Mouse (Mus musculus): ENCODE data around the gene Tnks2. TPM values are rescaled to one million over a fixed set of nuclear protein-coding genes. Genes with fewer than 3 reads are reported as not detected.
A peak's percentile ranks its signal among the peaks of the same experiment; 100 is the strongest.

Gene Tnks2
- polyA plus RNA-seq (2015; fragmentation: Nextera tagmentation; extraction: Ambion mirVana), result 16.2 and 16.7 TPM in 2 replicates

DNA sequence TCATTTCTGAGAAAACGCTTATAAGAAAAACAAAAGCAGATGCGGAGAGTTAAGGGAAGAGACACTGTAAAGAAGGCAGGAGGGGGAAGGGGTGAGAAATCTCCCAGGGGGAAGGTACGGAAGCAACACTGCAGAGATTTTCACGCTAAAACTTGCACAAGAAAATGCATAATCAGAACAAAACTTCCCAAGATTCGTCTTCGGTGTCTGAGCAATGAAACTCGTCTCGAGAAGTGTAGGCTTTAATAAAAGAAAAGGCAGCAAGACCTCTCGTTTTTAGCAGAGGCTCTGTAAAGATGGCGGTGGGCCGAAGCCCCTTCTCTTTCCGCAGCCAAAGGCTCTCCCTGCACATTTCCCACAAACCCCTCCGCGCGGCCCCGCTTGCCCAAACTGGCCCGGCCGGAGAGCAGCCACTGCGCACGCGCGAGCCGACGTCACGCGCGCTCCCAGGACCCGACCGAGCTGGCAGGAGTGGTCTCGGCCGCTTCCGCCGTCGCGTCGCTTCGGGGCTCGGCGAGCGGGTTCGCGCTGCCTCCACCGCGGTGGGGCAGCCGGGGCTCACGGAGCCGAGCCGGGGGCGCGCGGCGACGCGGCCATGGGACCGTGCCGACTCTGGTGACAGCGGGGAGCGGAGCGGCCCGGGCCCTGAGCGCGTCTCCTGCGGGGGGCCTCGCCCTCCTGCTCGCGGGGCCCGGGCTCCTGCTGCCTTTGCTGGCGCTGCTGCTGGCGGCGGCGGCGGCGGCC lies at the start of gene Tnks2:
Tnks2 (plus strand) TSS at position 445 of the 744 bp plus-strand sequence.
- Histone ChIP-seq H3K4me1 (ENCODE audit: control insufficient read depth, insufficient read depth, low read length) (peaks cover 11% of the 10 kb centered on the region), H3K9me3 (ENCODE audit: control insufficient read depth, low read length) (no peaks in the 10 kb centered on the region), H3K9ac (ENCODE audit: low read depth, low read length) (peak within 1 kb of the TSS; percentile 97), H3K27ac (ENCODE audit: low read length) (peak within 1 kb of the TSS; percentile 91), H3K27me3 (replicated peaks; ENCODE audit: control insufficient read depth, insufficient read depth, low read length) (no peaks in the 10 kb centered on the region), H3K4me2 (ENCODE audit: low read depth, low read length) (peak within 1 kb of the TSS; percentile 80), H3K4me3 (ENCODE audit: low read length) (peak within 1 kb of the TSS; percentile 88), H3K36me3 (ENCODE audit: control insufficient read depth, insufficient read depth, low read length) (no peaks in the 10 kb centered on the region)
- under 1% methylated on average over 65 of the region's 73 CpGs for WGBS
- peak; percentile 95 for ATAC-seq

DNA sequence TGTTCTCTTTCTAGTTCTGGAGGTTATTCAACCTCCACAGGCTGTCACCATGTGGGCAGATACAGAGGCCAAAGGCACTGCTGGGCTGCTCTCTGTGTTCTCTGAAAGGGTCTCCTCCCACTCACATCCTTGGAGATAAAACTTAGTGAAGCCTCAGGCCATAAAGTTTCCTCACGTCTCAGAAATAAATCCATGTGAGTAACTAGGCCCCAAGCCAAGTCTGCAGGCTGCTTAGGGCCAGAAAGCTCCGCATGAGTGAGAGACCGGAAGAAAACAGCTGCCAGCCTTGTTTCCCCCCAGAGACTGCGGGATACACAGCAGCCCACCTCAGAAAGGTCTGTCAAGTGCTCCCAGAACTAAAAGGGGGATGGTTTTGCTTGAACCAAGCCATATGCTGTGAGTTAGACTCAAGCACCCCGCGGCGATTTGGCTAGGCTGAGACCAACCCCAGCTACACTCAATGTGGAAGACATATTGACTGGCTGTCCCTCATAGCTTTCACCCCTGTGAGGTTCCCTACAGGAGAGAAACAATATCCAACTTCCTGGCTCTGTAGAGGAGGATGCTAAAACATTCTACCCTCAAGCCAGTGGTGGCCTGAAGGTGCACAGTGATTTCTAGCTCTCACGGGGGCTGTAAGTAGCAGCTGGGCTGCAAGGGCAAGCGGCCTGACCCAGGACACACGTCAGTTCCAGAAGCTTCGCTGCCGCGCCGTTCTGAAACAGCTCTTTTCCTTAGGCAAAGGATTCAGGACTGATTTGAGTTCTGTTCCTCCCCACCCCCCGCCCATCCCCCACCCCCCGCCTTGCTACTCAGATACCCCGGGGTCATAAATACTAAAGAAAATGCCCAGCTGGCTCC lies 43.9 kb upstream of the Tnks2 start:
- Histone ChIP-seq H3K4me3 (ENCODE audit: low read length) (no peak overlapping the region), H3K27me3 (replicated peaks; ENCODE audit: control insufficient read depth, insufficient read depth, low read length) (no peaks in the 10 kb centered on the region), H3K9ac (ENCODE audit: low read depth, low read length) (no peak overlapping the region), H3K4me1 (ENCODE audit: control insufficient read depth, insufficient read depth, low read length) (peaks cover 3% of the 10 kb centered on the region; the same call in 1 of the 2 replicates), H3K27ac (ENCODE audit: low read length) (peak overlapping the region; percentile 26; the same call in 1 of the 2 replicates), H3K36me3 (ENCODE audit: control insufficient read depth, insufficient read depth, low read length) (no peaks in the 10 kb centered on the region), H3K4me2 (ENCODE audit: low read depth, low read length) (no peak overlapping the region), H3K9me3 (ENCODE audit: control insufficient read depth, low read length) (no peaks in the 10 kb centered on the region)
- peak; percentile 54 for ATAC-seq
- WGBS, result 61% methylated on average over 17 of the region's 17 CpGs

DNA sequence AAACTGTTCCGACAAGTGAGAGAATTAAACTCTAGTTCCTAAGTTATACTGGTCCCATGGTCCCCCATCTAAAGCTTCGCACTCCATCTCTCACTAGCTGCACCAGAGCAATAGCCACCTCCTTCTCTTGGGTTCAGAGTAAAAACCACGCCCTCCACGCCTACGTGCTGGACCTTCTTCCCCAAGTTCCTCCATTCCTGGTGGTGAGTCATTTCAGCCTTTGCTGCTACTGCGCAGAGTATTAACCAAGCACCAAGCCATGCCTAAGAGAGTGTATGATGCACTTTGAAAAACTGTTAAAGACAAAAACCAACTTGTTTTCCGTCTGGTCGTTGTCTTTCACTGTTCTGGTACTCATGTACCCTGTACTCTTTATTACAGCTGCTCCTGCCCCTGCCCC lies 41.4 kb upstream of the Tnks2 start:
- H3K4me2 ChIP-seq (ENCODE audit: low read depth, low read length), result no peak overlapping the region
- ATAC-seq, result peak; percentile 77
- no peak overlapping the region for H3K4me3 ChIP-seq (ENCODE audit: low read length)
- H3K9me3 ChIP-seq (ENCODE audit: control insufficient read depth, low read length), result no peaks in the 10 kb centered on the region
- no peak overlapping the region for H3K9ac ChIP-seq (ENCODE audit: low read depth, low read length)
- H3K27ac ChIP-seq (ENCODE audit: low read length), result no peak overlapping the region
- H3K36me3 ChIP-seq (ENCODE audit: control insufficient read depth, insufficient read depth, low read length), result no peaks in the 10 kb centered on the region
- no peaks in the 10 kb centered on the region for H3K27me3 ChIP-seq (replicated peaks; ENCODE audit: control insufficient read depth, insufficient read depth, low read length)
- WGBS, result 68% methylated on average over 8 of the region's 8 CpGs
- peaks cover 11% of the 10 kb centered on the region for H3K4me1 ChIP-seq (ENCODE audit: control insufficient read depth, insufficient read depth, low read length)

DNA sequence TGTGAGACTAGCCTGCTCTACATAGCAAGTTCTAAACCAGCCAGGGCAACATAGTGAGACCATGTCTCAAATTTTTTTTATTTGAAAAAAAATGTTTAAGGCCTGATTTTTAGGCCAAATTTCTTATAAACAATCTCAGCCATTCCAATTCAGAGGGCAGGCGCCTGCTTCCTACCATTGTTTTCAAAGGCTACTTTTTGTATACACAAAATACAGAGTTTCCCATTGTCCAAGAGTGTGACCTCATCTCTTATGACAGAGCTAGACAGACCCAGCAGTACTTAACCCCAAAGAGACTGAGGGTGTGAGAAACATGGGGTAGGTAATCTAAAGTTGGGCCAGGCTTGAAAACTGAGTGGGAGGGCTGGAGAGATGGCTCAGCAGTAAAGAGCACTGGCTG lies 40.6 kb upstream of the Tnks2 start:
- no peak overlapping the region for H3K4me3 ChIP-seq (ENCODE audit: low read length)
- H3K36me3 ChIP-seq (ENCODE audit: control insufficient read depth, insufficient read depth, low read length), result no peaks in the 10 kb centered on the region
- no peak overlapping the region for H3K9ac ChIP-seq (ENCODE audit: low read depth, low read length)
- H3K4me1 ChIP-seq (ENCODE audit: control insufficient read depth, insufficient read depth, low read length), result peaks cover 11% of the 10 kb centered on the region
- 64% methylated on average over 1 of the region's 1 CpGs for WGBS
- H3K27ac ChIP-seq (ENCODE audit: low read length), result no peak overlapping the region
- no peak overlapping the region for H3K4me2 ChIP-seq (ENCODE audit: low read depth, low read length)
- H3K9me3 ChIP-seq (ENCODE audit: control insufficient read depth, low read length), result no peaks in the 10 kb centered on the region
- H3K27me3 ChIP-seq (replicated peaks; ENCODE audit: control insufficient read depth, insufficient read depth, low read length), result no peaks in the 10 kb centered on the region
- no peak for ATAC-seq

DNA sequence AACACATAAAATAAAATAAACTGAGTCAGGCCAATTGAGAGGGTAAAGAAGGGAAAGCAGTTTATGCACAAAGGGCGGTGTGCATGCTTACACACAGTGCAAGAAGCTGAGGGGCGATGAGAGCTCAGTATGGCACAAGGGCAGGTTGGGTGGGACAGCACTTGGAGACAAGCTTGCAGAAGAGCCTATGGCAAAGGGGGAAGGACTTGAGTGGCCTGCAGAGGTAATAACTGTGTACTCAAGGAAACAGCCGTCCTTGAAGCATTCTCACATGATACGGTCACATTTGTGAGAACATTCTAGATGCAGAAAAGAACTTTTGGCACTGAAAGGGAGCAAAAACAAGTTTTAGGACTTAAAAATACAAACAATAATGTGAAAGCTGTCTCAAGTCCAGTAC lies 40.0 kb upstream of the Tnks2 start:
- H3K27ac ChIP-seq (ENCODE audit: low read length), result no peak overlapping the region
- H3K4me1 ChIP-seq (ENCODE audit: control insufficient read depth, insufficient read depth, low read length), result peaks cover 11% of the 10 kb centered on the region
- ATAC-seq, result no peak
- no peak overlapping the region for H3K4me2 ChIP-seq (ENCODE audit: low read depth, low read length)
- H3K9ac ChIP-seq (ENCODE audit: low read depth, low read length), result no peak overlapping the region
- WGBS, result 77% methylated on average over 4 of the region's 4 CpGs
- no peaks in the 10 kb centered on the region for H3K36me3 ChIP-seq (ENCODE audit: control insufficient read depth, insufficient read depth, low read length)
- no peaks in the 10 kb centered on the region for H3K9me3 ChIP-seq (ENCODE audit: control insufficient read depth, low read length)
- no peak overlapping the region for H3K4me3 ChIP-seq (ENCODE audit: low read length)
- no peaks in the 10 kb centered on the region for H3K27me3 ChIP-seq (replicated peaks; ENCODE audit: control insufficient read depth, insufficient read depth, low read length)

DNA sequence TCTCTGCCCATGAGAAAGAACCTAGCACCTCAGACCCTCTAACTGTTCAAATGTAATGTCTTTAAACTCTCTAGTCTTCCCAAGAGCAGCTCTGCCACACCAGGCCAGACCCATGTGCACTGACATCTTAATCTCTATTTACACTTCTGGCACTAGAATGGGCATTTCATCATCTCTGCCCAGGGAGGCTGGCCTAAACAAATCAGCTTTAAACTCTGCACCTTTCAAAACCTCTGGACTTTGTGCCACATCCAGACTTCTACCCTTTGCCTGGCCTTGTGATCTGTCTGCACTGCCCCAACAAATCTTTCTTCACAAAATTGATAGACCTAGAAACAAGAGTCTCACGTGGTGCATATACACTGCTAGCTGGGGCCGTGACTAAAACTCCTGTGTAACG lies 38.8 kb upstream of the Tnks2 start:
- no peaks in the 10 kb centered on the region for H3K27me3 ChIP-seq (replicated peaks; ENCODE audit: control insufficient read depth, insufficient read depth, low read length)
- H3K4me1 ChIP-seq (ENCODE audit: control insufficient read depth, insufficient read depth, low read length), result peaks cover 9% of the 10 kb centered on the region
- H3K4me2 ChIP-seq (ENCODE audit: low read depth, low read length), result no peak overlapping the region
- peak; percentile 59 for ATAC-seq
- no peak overlapping the region for H3K4me3 ChIP-seq (ENCODE audit: low read length)
- no peak overlapping the region for H3K9ac ChIP-seq (ENCODE audit: low read depth, low read length)
- WGBS, result 44% methylated on average over 3 of the region's 3 CpGs
- no peaks in the 10 kb centered on the region for H3K36me3 ChIP-seq (ENCODE audit: control insufficient read depth, insufficient read depth, low read length)
- H3K27ac ChIP-seq (ENCODE audit: low read length), result no peak overlapping the region
- H3K9me3 ChIP-seq (ENCODE audit: control insufficient read depth, low read length), result no peaks in the 10 kb centered on the region

DNA sequence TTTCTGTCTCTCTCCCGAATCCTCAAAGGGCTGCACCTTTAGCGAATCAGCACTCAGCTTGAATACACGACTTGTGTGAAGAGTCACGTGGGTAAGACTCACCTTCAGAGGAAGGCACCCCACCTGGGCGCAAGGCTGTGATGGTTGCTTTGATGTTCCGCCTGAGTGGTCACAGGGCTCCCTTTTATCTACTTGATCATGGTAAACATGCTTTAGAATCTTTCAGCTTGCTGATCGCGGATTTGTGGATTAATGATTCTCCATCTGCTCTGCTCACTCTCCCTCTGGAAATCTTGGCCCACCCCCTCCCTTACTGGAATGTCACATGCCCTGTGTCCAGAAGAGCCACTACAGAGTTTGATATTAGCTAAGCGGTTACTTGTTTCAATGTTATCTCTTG lies 37.1 kb upstream of the Tnks2 start:
- WGBS, result 45% methylated on average over 9 of the region's 9 CpGs
- 0 out of 2 replicates have a peak, but pooled peaks have one; percentile 31 for ATAC-seq
- Histone ChIP-seq H3K27ac (ENCODE audit: low read length) (no peak overlapping the region), H3K9ac (ENCODE audit: low read depth, low read length) (no peak overlapping the region), H3K27me3 (replicated peaks; ENCODE audit: control insufficient read depth, insufficient read depth, low read length) (no peaks in the 10 kb centered on the region), H3K36me3 (ENCODE audit: control insufficient read depth, insufficient read depth, low read length) (no peaks in the 10 kb centered on the region), H3K4me1 (ENCODE audit: control insufficient read depth, insufficient read depth, low read length) (peaks cover 8% of the 10 kb centered on the region), H3K4me3 (ENCODE audit: low read length) (no peak overlapping the region), H3K9me3 (ENCODE audit: control insufficient read depth, low read length) (no peaks in the 10 kb centered on the region), H3K4me2 (ENCODE audit: low read depth, low read length) (no peak overlapping the region)

DNA sequence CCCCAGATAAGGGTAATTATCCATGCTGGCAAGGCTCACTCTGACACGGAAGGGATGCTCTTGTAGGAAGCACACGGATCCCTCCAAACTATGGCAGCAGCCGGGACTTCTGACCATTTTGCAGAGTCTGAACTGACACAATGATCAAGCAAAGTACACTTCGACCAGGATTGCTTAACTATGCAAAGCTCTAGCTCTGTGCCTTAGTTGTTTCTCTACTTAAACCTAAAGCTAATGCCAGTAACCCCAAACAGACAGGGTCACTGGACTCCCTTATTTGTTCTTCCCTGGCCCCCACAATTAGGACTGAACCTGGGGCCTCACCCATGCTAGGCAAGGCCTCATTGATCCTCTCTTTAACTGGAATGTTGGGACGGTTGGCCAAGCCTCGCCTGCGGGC lies 33.7 kb upstream of the Tnks2 start:
- Histone ChIP-seq H3K9me3 (ENCODE audit: control insufficient read depth, low read length) (peaks cover 6% of the 10 kb centered on the region), H3K27ac (ENCODE audit: low read length) (no peak overlapping the region), H3K4me3 (ENCODE audit: low read length) (no peak overlapping the region), H3K4me1 (ENCODE audit: control insufficient read depth, insufficient read depth, low read length) (peaks cover 7% of the 10 kb centered on the region), H3K4me2 (ENCODE audit: low read depth, low read length) (no peak overlapping the region), H3K36me3 (ENCODE audit: control insufficient read depth, insufficient read depth, low read length) (no peaks in the 10 kb centered on the region), H3K9ac (ENCODE audit: low read depth, low read length) (no peak overlapping the region), H3K27me3 (replicated peaks; ENCODE audit: control insufficient read depth, insufficient read depth, low read length) (no peaks in the 10 kb centered on the region)
- ATAC-seq, result no peak
- 75% methylated on average over 7 of the region's 7 CpGs for WGBS

DNA sequence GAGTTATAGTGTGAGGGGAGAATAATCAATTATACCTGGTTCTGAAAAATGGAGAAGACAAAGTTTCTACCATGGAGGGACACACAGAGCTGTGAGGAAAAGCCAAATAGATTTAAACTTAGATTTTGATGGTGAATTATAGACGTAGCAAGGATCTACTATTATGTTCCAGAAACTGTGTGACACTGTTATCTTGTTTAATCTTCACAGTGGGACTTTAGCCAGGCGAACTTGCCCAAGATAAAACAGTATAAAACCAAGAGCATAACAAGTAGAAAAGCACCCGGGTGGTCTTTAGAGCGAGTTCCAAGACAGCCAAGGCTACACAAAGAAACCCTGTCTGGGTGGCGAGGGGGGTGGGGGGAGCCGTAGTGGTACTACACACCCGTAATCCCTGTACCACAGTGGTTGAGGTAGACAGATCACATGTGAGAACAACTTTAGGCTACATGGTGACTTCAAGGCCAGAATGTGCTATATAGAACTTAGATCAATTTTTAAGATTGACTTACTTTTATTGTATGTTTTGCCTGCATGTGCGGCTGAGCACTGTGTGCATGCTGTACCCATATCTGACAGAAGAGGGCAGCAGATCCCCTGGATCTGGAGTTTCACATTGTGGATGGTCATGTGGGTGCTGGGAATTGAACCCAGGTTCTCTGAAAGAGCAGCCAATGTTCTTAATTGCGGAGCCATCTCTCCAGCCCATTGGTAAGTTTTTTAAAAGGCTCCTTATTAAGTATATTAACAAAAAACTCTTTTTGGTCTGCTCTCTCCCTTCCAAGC lies 32.0 kb upstream of the Tnks2 start:
- no peaks in the 10 kb centered on the region for H3K27me3 ChIP-seq (replicated peaks; ENCODE audit: control insufficient read depth, insufficient read depth, low read length)
- 78% methylated on average over 9 of the region's 9 CpGs for WGBS
- ATAC-seq, result no peak
- peaks cover 6% of the 10 kb centered on the region for H3K9me3 ChIP-seq (ENCODE audit: control insufficient read depth, low read length)
- H3K36me3 ChIP-seq (ENCODE audit: control insufficient read depth, insufficient read depth, low read length), result no peaks in the 10 kb centered on the region
- H3K27ac ChIP-seq (ENCODE audit: low read length), result no peak overlapping the region
- H3K9ac ChIP-seq (ENCODE audit: low read depth, low read length), result no peak overlapping the region
- peaks cover 3% of the 10 kb centered on the region for H3K4me1 ChIP-seq (ENCODE audit: control insufficient read depth, insufficient read depth, low read length)
- no peak overlapping the region for H3K4me3 ChIP-seq (ENCODE audit: low read length)
- H3K4me2 ChIP-seq (ENCODE audit: low read depth, low read length), result no peak overlapping the region
